Mouse (Mus musculus) monocyte, adult 5-6 weeks (primary cell): Measurements from ENCODE around the gene Acot3. TPM values are rescaled to one million over a fixed set of nuclear protein-coding genes. Genes with fewer than 3 reads are reported as not detected.
A peak's percentile ranks its signal among the peaks of the same experiment; 100 is the strongest.
"Not testable (repeated sequence)": the region's sequence is repeated elsewhere in the genome, so short reads cannot be mapped to it uniquely, and the experiment has no call there.

Source experiments
- ATAC-seq: fragments of 153-309, 156-312 bp; replicated peaks from 2 replicates; pipeline ENCODE4 v1.8.0; 2017; ENCODE audit warnings: mild to moderate bottlenecking; ENCODE audit not compliant: low TSS enrichment, insufficient number of reproducible peaks, severe bottlenecking, poor library complexity, low FRiP score
- total RNA-seq: library from RNA; stranded (forward); fragments of 200-1000, 200-491, 200-594 nt; gene quantifications from 3 replicates; pipeline ENCODE4 v1.2.3, GENCODE M21; 2017

Gene Acot3
- total RNA-seq, 1 experiment from 2014 or later, result not detected

GRCm38 (mm10) chr12:84077371-84077990 is 25.5 kb downstream of the Acot3 start:
- ATAC-seq, result no peak

GRCm38 (mm10) chr12:84083842-84084241 is 31.9 kb downstream of the Acot3 start:
- no peak for ATAC-seq

- no peak for ATAC-seq
Measured at GRCm38 (mm10) chr12:84084581-84084980, 32.6 kb downstream of the Acot3 start.

GRCm38 (mm10) chr12:84094666-84095065 is 42.7 kb downstream of the Acot3 start:
- ATAC-seq, result not testable (repeated sequence)

GRCm38 (mm10) chr12:84099605-84100004 is 47.7 kb downstream of the Acot3 start:
- no peak for ATAC-seq

GRCm38 (mm10) chr12:84100071-84100470 is 48.1 kb downstream of the Acot3 start:
- no peak for ATAC-seq

GRCm38 (mm10) chr12:84100604-84101492 is 48.9 kb downstream of the Acot3 start, which contains the start of gene Acot6:
Acot6 (plus strand) TSS chr12:84100654.
- 0 out of 2 replicates have a peak, but pooled peaks have one; percentile 13 for ATAC-seq

GRCm38 (mm10) chr12:84101493-84101845 is 49.5 kb downstream of the Acot3 start:
- ATAC-seq, result no peak

- ATAC-seq, result no peak
Measured at GRCm38 (mm10) chr12:84107012-84107411, 55.1 kb downstream of the Acot3 start.

- no peak for ATAC-seq
Measured at GRCm38 (mm10) chr12:84107692-84108091, 55.7 kb downstream of the Acot3 start.

- ATAC-seq, result no peak
Measured at GRCm38 (mm10) chr12:84109924-84110323, 58.0 kb downstream of the Acot3 start.

Other genes with a start within 250 kb of the Acot3 start
- gene Numb, start 130.2 kb upstream of the Acot3 start, total RNA-seq, result 21.1 to 36.1 TPM (median 30.5 TPM) in 3 replicates
- gene Riox1, start 101.5 kb upstream of the Acot3 start, total RNA-seq, result 5.4 to 10.9 TPM (median 7.5 TPM) in 3 replicates
- gene Heatr4, start 67.3 kb upstream of the Acot3 start, total RNA-seq, result not detected in 3 replicates
- 15.4 to 18.4 TPM (median 16.3 TPM) in 3 replicates for gene Acot2, start 64.3 kb upstream of the Acot3 start, total RNA-seq
- gene Acot1, start 42.7 kb upstream of the Acot3 start, total RNA-seq, result not detected in 3 replicates
- gene Acot4, start 13.8 kb upstream of the Acot3 start, total RNA-seq, result not detected in 3 replicates
- gene Gm49366, start 13.2 kb upstream of the Acot3 start, total RNA-seq, result not detected in 3 replicates
- not detected in 3 replicates for gene Acot5, start 17.2 kb downstream of the Acot3 start, total RNA-seq
- 0.10 TPM in 1 of 3 replicates, not detected in the others for gene Acot6, start 48.5 kb downstream of the Acot3 start, total RNA-seq
- gene Dnal1, start 62.2 kb downstream of the Acot3 start, total RNA-seq, result 0.19 to 0.32 TPM in 2 of 3 replicates, not detected in the other
- gene Pnma1, start 96.3 kb downstream of the Acot3 start, total RNA-seq, result 0.78 to 3.5 TPM in 2 of 3 replicates, not detected in the other
- gene Elmsan1, start 166.7 kb downstream of the Acot3 start, total RNA-seq, result 21.6 to 42.4 TPM (median 28.2 TPM) in 3 replicates
- gene Ptgr2, start 233.1 kb downstream of the Acot3 start, total RNA-seq, result 50.7 to 64.4 TPM (median 56.7 TPM) in 3 replicates